Mouse (Mus musculus): Measurements from ENCODE around the gene Disp1. TPM values are rescaled to one million over a fixed set of nuclear protein-coding genes. Genes with fewer than 3 reads are reported as not detected.

Disp1 gene
- polyA plus RNA-seq, 1 experiment from 2014 or later: 8.0 TPM

GRCm38 (mm10) chr1:183189014-183189662, 32.2 kb downstream of the Disp1 start:
- H3K9me3 ChIP-seq (ENCODE audit: control insufficient read depth, low read length): no peaks in the 10 kb centered on the region
- H3K4me2 ChIP-seq (ENCODE audit: low read depth, low read length): no peak overlapping the region
- 74% methylated on average over 10 of the region's 10 CpGs for WGBS
- no peaks in the 10 kb centered on the region for H3K4me1 ChIP-seq (ENCODE audit: control insufficient read depth, insufficient read depth, low read length)
- no peak for ATAC-seq
- H3K27me3 ChIP-seq (replicated peaks; ENCODE audit: control insufficient read depth, insufficient read depth, low read length): no peaks in the 10 kb centered on the region
- H3K9ac ChIP-seq (ENCODE audit: low read depth, low read length): no peak overlapping the region
- no peak overlapping the region for H3K4me3 ChIP-seq (ENCODE audit: low read length)
- H3K27ac ChIP-seq (ENCODE audit: low read length): no peak overlapping the region
- H3K36me3 ChIP-seq (ENCODE audit: control insufficient read depth, insufficient read depth, low read length): no peaks in the 10 kb centered on the region

GRCm38 (mm10) chr1:183188115-183189013, 33.0 kb downstream of the Disp1 start:
- H3K27me3 ChIP-seq (replicated peaks; ENCODE audit: control insufficient read depth, insufficient read depth, low read length): no peaks in the 10 kb centered on the region
- H3K4me2 ChIP-seq (ENCODE audit: low read depth, low read length): no peak overlapping the region
- H3K9me3 ChIP-seq (ENCODE audit: control insufficient read depth, low read length): no peaks in the 10 kb centered on the region
- WGBS: 84% methylated on average over 20 of the region's 20 CpGs
- ATAC-seq: no peak
- no peak overlapping the region for H3K27ac ChIP-seq (ENCODE audit: low read length)
- H3K4me3 ChIP-seq (ENCODE audit: low read length): no peak overlapping the region
- H3K9ac ChIP-seq (ENCODE audit: low read depth, low read length): no peak overlapping the region
- H3K36me3 ChIP-seq (ENCODE audit: control insufficient read depth, insufficient read depth, low read length): no peaks in the 10 kb centered on the region
- H3K4me1 ChIP-seq (ENCODE audit: control insufficient read depth, insufficient read depth, low read length): no peaks in the 10 kb centered on the region

GRCm38 (mm10) chr1:183185560-183185959, 35.8 kb downstream of the Disp1 start:
- WGBS: 82% methylated on average over 6 of the region's 6 CpGs
- Histone ChIP-seq H3K27me3 (replicated peaks; ENCODE audit: control insufficient read depth, insufficient read depth, low read length) (no peaks in the 10 kb centered on the region), H3K9me3 (ENCODE audit: control insufficient read depth, low read length) (no peaks in the 10 kb centered on the region), H3K27ac (ENCODE audit: low read length) (no peak overlapping the region), H3K4me1 (ENCODE audit: control insufficient read depth, insufficient read depth, low read length) (no peaks in the 10 kb centered on the region), H3K9ac (ENCODE audit: low read depth, low read length) (no peak overlapping the region), H3K4me3 (ENCODE audit: low read length) (no peak overlapping the region), H3K36me3 (ENCODE audit: control insufficient read depth, insufficient read depth, low read length) (no peaks in the 10 kb centered on the region), H3K4me2 (ENCODE audit: low read depth, low read length) (no peak overlapping the region)
- no peak for ATAC-seq

GRCm38 (mm10) chr1:183184681-183185080, 36.6 kb downstream of the Disp1 start:
- Histone ChIP-seq H3K9me3 (ENCODE audit: control insufficient read depth, low read length) (no peaks in the 10 kb centered on the region), H3K4me3 (ENCODE audit: low read length) (no peak overlapping the region), H3K4me1 (ENCODE audit: control insufficient read depth, insufficient read depth, low read length) (no peaks in the 10 kb centered on the region), H3K36me3 (ENCODE audit: control insufficient read depth, insufficient read depth, low read length) (no peaks in the 10 kb centered on the region), H3K27me3 (replicated peaks; ENCODE audit: control insufficient read depth, insufficient read depth, low read length) (no peaks in the 10 kb centered on the region), H3K27ac (ENCODE audit: low read length) (no peak overlapping the region), H3K4me2 (ENCODE audit: low read depth, low read length) (no peak overlapping the region), H3K9ac (ENCODE audit: low read depth, low read length) (no peak overlapping the region)
- ATAC-seq: no peak
- 82% methylated on average over 5 of the region's 5 CpGs for WGBS

- Histone ChIP-seq H3K27ac (ENCODE audit: low read length) (no peak overlapping the region), H3K4me3 (ENCODE audit: low read length) (no peak overlapping the region), H3K36me3 (ENCODE audit: control insufficient read depth, insufficient read depth, low read length) (no peaks in the 10 kb centered on the region), H3K4me1 (ENCODE audit: control insufficient read depth, insufficient read depth, low read length) (no peaks in the 10 kb centered on the region), H3K4me2 (ENCODE audit: low read depth, low read length) (no peak overlapping the region), H3K27me3 (replicated peaks; ENCODE audit: control insufficient read depth, insufficient read depth, low read length) (no peaks in the 10 kb centered on the region), H3K9ac (ENCODE audit: low read depth, low read length) (no peak overlapping the region), H3K9me3 (ENCODE audit: control insufficient read depth, low read length) (no peaks in the 10 kb centered on the region)
- no peak for ATAC-seq
- 67% methylated on average over 5 of the region's 5 CpGs for WGBS
Measured at GRCm38 (mm10) chr1:183183565-183183964, 37.8 kb downstream of the Disp1 start.

- no peaks in the 10 kb centered on the region for H3K27me3 ChIP-seq (replicated peaks; ENCODE audit: control insufficient read depth, insufficient read depth, low read length)
- H3K4me1 ChIP-seq (ENCODE audit: control insufficient read depth, insufficient read depth, low read length): no peaks in the 10 kb centered on the region
- no peaks in the 10 kb centered on the region for H3K36me3 ChIP-seq (ENCODE audit: control insufficient read depth, insufficient read depth, low read length)
- 43% methylated on average over 12 of the region's 12 CpGs for WGBS
- H3K4me2 ChIP-seq (ENCODE audit: low read depth, low read length): no peak overlapping the region
- H3K9ac ChIP-seq (ENCODE audit: low read depth, low read length): no peak overlapping the region
- no peaks in the 10 kb centered on the region for H3K9me3 ChIP-seq (ENCODE audit: control insufficient read depth, low read length)
- 0 out of 2 replicates have a peak, but pooled peaks have one; percentile 16 for ATAC-seq
- H3K4me3 ChIP-seq (ENCODE audit: low read length): no peak overlapping the region
- H3K27ac ChIP-seq (ENCODE audit: low read length): no peak overlapping the region
Measured at GRCm38 (mm10) chr1:183182641-183183414, 38.5 kb downstream of the Disp1 start.

GRCm38 (mm10) chr1:183181030-183181395, 40.3 kb downstream of the Disp1 start:
- no peak overlapping the region for H3K4me2 ChIP-seq (ENCODE audit: low read depth, low read length)
- H3K4me1 ChIP-seq (ENCODE audit: control insufficient read depth, insufficient read depth, low read length): no peaks in the 10 kb centered on the region
- no peak overlapping the region for H3K4me3 ChIP-seq (ENCODE audit: low read length)
- no peaks in the 10 kb centered on the region for H3K36me3 ChIP-seq (ENCODE audit: control insufficient read depth, insufficient read depth, low read length)
- H3K9me3 ChIP-seq (ENCODE audit: control insufficient read depth, low read length): no peaks in the 10 kb centered on the region
- H3K27me3 ChIP-seq (replicated peaks; ENCODE audit: control insufficient read depth, insufficient read depth, low read length): no peaks in the 10 kb centered on the region
- 54% methylated on average over 2 of the region's 2 CpGs for WGBS
- ATAC-seq: no peak
- H3K27ac ChIP-seq (ENCODE audit: low read length): no peak overlapping the region
- no peak overlapping the region for H3K9ac ChIP-seq (ENCODE audit: low read depth, low read length)

- no peak for ATAC-seq
- H3K27me3 ChIP-seq (replicated peaks; ENCODE audit: control insufficient read depth, insufficient read depth, low read length): no peaks in the 10 kb centered on the region
- no peaks in the 10 kb centered on the region for H3K4me1 ChIP-seq (ENCODE audit: control insufficient read depth, insufficient read depth, low read length)
- 49% methylated on average over 2 of the region's 2 CpGs for WGBS
- H3K4me3 ChIP-seq (ENCODE audit: low read length): no peak overlapping the region
- no peaks in the 10 kb centered on the region for H3K9me3 ChIP-seq (ENCODE audit: control insufficient read depth, low read length)
- H3K27ac ChIP-seq (ENCODE audit: low read length): no peak overlapping the region
- no peaks in the 10 kb centered on the region for H3K36me3 ChIP-seq (ENCODE audit: control insufficient read depth, insufficient read depth, low read length)
- no peak overlapping the region for H3K4me2 ChIP-seq (ENCODE audit: low read depth, low read length)
- no peak overlapping the region for H3K9ac ChIP-seq (ENCODE audit: low read depth, low read length)
Measured at GRCm38 (mm10) chr1:183180301-183181029, 40.9 kb downstream of the Disp1 start.

GRCm38 (mm10) chr1:183179316-183179715, 42.0 kb downstream of the Disp1 start:
- no peak overlapping the region for H3K9ac ChIP-seq (ENCODE audit: low read depth, low read length)
- no peak for ATAC-seq
- WGBS: 81% methylated on average over 5 of the region's 5 CpGs

More at GRCm38 (mm10) chr1:183179316-183179715, 42.0 kb downstream of the Disp1 start:
- Histone ChIP-seq H3K36me3 (ENCODE audit: control insufficient read depth, insufficient read depth, low read length) (no peaks in the 10 kb centered on the region), H3K27ac (ENCODE audit: low read length) (no peak overlapping the region), H3K4me1 (ENCODE audit: control insufficient read depth, insufficient read depth, low read length) (no peaks in the 10 kb centered on the region), H3K9me3 (ENCODE audit: control insufficient read depth, low read length) (no peaks in the 10 kb centered on the region), H3K4me2 (ENCODE audit: low read depth, low read length) (no peak overlapping the region), H3K4me3 (ENCODE audit: low read length) (no peak overlapping the region), H3K27me3 (replicated peaks; ENCODE audit: control insufficient read depth, insufficient read depth, low read length) (no peaks in the 10 kb centered on the region)
